Mouse (Mus musculus): ENCODE data around the gene Cabin1. TPM values are rescaled to one million over a fixed set of nuclear protein-coding genes. Genes with fewer than 3 reads are reported as not detected.
"Not testable (repeated sequence)": the region's sequence is repeated elsewhere in the genome, so short reads cannot be mapped to it uniquely, and the experiment has no call there.

Gene Cabin1
- total and polyA plus RNA-seq, 3 experiments: 27.2 to 115 (median 54.9) TPM

DNA sequence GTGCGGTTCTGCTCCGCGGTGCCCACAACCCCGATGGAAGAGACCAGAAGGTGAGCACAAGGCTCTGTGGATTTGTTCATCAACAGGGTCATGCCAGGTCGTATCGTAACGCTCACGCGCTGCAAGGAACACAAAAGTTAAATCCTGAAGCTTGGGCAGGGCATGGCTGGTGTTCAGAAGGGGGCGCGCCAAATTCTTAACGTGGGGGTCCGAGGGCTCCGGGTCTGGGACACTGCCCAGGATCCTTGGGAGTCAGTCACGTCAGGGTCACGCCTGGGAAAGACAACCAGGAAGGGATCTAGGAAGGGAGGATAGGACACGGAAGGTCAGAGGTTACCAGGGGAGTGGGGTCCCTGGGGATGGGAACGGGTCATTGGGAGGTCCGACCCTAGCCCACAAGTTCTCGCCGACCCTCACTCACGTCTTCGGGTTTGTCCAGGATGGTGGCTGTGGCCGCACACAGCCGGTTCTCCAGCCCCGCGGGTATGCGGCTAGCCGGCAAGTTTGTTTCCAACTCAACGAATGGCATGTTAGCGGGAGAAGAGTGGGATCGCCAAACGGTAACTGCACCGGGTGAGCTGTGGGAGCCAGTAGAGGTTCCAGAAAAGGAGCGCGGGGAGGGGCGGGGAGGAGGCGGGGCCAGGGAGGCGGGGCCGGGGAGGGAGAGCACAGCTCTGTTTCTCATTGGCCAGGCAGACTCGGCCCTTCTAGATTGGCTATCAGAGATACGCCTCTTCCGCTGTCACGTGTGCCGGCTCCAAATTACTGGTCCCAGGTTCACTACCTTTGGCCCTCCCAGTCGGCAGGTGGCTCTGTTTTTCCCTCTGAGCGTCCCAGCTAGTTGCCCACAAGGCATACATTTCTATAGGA, 8.9 kb upstream of the Cabin1 start, which contains the start of gene Ddt (continued):
- peak; percentile 30 for TF ChIP-seq RAD21 (IDR thresholded peaks at IDR 0.05; ENCODE audit: low read depth, low read length)
- TF ChIP-seq GATA1 (IDR thresholded peaks at IDR 0.05; ENCODE audit: low read depth, low read length): peak; percentile 9; the same call in 1 of the 2 replicates
- TF ChIP-seq TBP (IDR thresholded peaks at IDR 0.05; ENCODE audit: low read depth, low read length): peak; percentile 66
- TF ChIP-seq MAFK (IDR thresholded peaks at IDR 0.05; ENCODE audit: borderline replicate concordance, low read depth, low read length): no peak
- peak; percentile 83 for TF ChIP-seq MYC (IDR thresholded peaks at IDR 0.05; ENCODE audit: low read depth, low read length)

DNA sequence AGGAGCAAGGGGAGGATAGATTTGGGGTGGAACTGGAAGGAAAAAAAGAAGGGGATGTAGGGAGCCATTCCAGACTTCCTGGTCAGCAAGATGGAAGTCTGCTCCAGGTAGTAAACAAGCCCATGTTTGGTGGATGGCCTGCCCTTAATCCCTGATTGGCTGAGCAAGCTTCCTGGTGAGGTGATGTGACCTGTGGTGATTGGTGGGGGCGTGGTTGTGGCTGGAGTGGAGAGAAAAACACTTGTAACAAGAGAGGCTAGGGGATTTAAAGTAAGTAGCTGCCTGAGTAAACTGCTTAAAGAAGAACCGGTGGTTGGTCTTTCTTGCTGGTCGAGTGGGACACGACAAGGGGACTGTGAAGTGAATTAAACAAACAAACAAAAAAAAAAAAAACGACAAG, 3.6 kb upstream of the Cabin1 start:
- peaks cover 10% of the 10 kb centered on the region for H3K79me2 ChIP-seq (ENCODE audit: control insufficient read depth, insufficient read depth, low read length, poor library complexity)
- not testable (repeated sequence) for H3K9me3 ChIP-seq (replicated peaks; ENCODE audit: insufficient read depth, low read length)
- peaks cover 0 to 14% of the 10 kb centered on the region in 2 experiments; a peak in 2 of 4 replicates for H3K36me3 ChIP-seq (ENCODE audit: control insufficient read depth in 1 of 2, insufficient read depth in 2 of 2, low read length in 2 of 2)

DNA sequence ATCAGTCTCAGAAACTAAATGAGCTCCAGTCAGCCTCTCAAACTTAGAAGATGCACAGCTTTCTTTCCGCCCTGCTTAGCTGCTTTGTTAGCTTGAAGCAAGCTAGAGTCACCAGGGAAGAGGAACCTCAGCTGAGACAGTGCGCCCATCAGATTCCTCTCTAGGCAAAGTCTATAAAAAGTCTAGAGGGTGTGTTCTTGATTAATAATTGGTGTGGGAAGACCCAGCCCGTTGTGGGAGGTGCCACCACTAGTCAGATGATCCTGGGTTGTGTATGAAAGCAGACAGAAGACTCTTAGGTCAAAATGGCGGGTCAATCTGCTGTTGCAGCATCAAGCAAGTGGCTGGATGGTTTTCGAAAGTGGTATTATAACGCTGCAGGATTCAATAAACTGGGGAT, 2.7 kb upstream of the Cabin1 start:
- Histone ChIP-seq H3K27me3 (ENCODE audit: control insufficient read depth in 1 of 2, insufficient read depth in 2 of 2, low read length in 2 of 2) (no peaks in the 10 kb centered on the region), H3K79me2 (ENCODE audit: control insufficient read depth, insufficient read depth, low read length, poor library complexity) (peaks cover 14% of the 10 kb centered on the region), H3K27ac (ENCODE audit: control insufficient read depth, low read depth, low read length) (peak overlapping the region; percentile 44), H3K9me3 (replicated peaks; ENCODE audit: insufficient read depth, low read length) (no peaks in the 10 kb centered on the region), H3K9ac (ENCODE audit: control insufficient read depth, low read depth, low read length, poor library complexity, severe bottlenecking) (peak overlapping the region; percentile 11; the same call in 1 of the 2 replicates), H3K4me1 (ENCODE audit: control insufficient read depth in 1 of 2, insufficient read depth in 2 of 2, low read length in 2 of 2) (peaks cover 8 to 25% of the 10 kb centered on the region in 2 experiments; a peak in 3 of 4 replicates), H3K36me3 (ENCODE audit: control insufficient read depth in 1 of 2, insufficient read depth in 2 of 2, low read length in 2 of 2) (peaks cover 0 to 18% of the 10 kb centered on the region in 2 experiments; a peak in 2 of 4 replicates), H3K4me3 (ENCODE audit: control insufficient read depth in 1 of 2, insufficient read depth in 1 of 2, low read depth in 2 of 2, low read length in 2 of 2) (peak overlapping the region; percentile 14 to 67; a peak in 3 of 4 replicates)
- peak; percentile 90 for DNase-seq (ENCODE audit: low read depth, low spot score)
- TF ChIP-seq TCF12 (IDR thresholded peaks at IDR 0.05; ENCODE audit: low read depth, low read length) (peak; percentile 15; the same call in 1 of the 2 replicates), MAZ (IDR thresholded peaks at IDR 0.05; ENCODE audit: low read depth, low read length) (peak; percentile 42; the same call in 1 of the 2 replicates), USF1 (IDR thresholded peaks at IDR 0.05; ENCODE audit: low read depth, low read length) (peak; percentile 67), RCOR1 (IDR thresholded peaks at IDR 0.05; ENCODE audit: low read depth, low read length) (0 out of 2 replicates have a peak, but pooled peaks have one; percentile 15), ZNF384 (IDR thresholded peaks at IDR 0.05; ENCODE audit: low read depth, low read length) (peak; percentile 26; the same call in 1 of the 2 replicates), TBP (IDR thresholded peaks at IDR 0.05; ENCODE audit: low read depth, low read length) (peak; percentile 59), POLR2AphosphoS2 (IDR thresholded peaks at IDR 0.05; ENCODE audit: low read length) (peak; percentile 59; the same call in 1 of the 2 replicates), MXI1 (IDR thresholded peaks at IDR 0.05; ENCODE audit: low read depth, low read length) (peak; percentile 50), UBTF (IDR thresholded peaks at IDR 0.05; ENCODE audit: borderline replicate concordance, insufficient read depth, low read depth, low read length) (no peak), ZKSCAN1 (IDR thresholded peaks at IDR 0.05; ENCODE audit: low read depth, low read length) (no peak), POLR2A (IDR thresholded peaks at IDR 0.05; ENCODE audit: control insufficient read depth in 1 of 2, insufficient read depth in 1 of 2, low read depth in 1 of 2, low read length in 2 of 2, poor library complexity in 1 of 2) (0 out of 4 replicates have a peak, but pooled peaks of 1 of the 2 experiments have one; percentile 23), KAT2A (conservative IDR thresholded peaks at IDR 0.05; ENCODE audit: low read depth, low read length) (no peak), ELF1 (IDR thresholded peaks at IDR 0.05; ENCODE audit: low read depth, low read length) (no peak), SIN3A (IDR thresholded peaks at IDR 0.05; ENCODE audit: low read length) (peak; percentile 50; the same call in 1 of the 2 replicates), USF2 (IDR thresholded peaks at IDR 0.05; ENCODE audit: borderline replicate concordance in 1 of 2, insufficient read depth in 1 of 2, low read depth in 1 of 2, low read length in 2 of 2) (no peak), HCFC1 (IDR thresholded peaks at IDR 0.05; ENCODE audit: low read depth, low read length) (peak; percentile 47; the same call in 1 of the 2 replicates), ETS1 (IDR thresholded peaks at IDR 0.05; ENCODE audit: low read depth, low read length) (peak; percentile 65), MYC (IDR thresholded peaks at IDR 0.05; ENCODE audit: low read depth, low read length) (no peak)

More for the DNA sequence above, 3.6 kb upstream of the Cabin1 start:
- not testable (repeated sequence) for H3K27me3 ChIP-seq (ENCODE audit: control insufficient read depth in 1 of 2, insufficient read depth in 2 of 2, low read length in 2 of 2); H3K27ac ChIP-seq (ENCODE audit: control insufficient read depth, low read depth, low read length); H3K9ac ChIP-seq (ENCODE audit: control insufficient read depth, low read depth, low read length, poor library complexity, severe bottlenecking)
- TF ChIP-seq SIN3A (IDR thresholded peaks at IDR 0.05; ENCODE audit: low read length): peak; percentile 58
- TF ChIP-seq ELF1 (IDR thresholded peaks at IDR 0.05; ENCODE audit: low read depth, low read length): peak; percentile 45; the same call in 1 of the 2 replicates
- DNase-seq (ENCODE audit: low read depth, low spot score): peak; percentile 48
- peak overlapping the region; percentile 34 to 67; a peak in 3 of 4 replicates for H3K4me3 ChIP-seq (ENCODE audit: control insufficient read depth in 1 of 2, insufficient read depth in 1 of 2, low read depth in 2 of 2, low read length in 2 of 2)
- peaks cover 8 to 27% of the 10 kb centered on the region in 2 experiments; a peak in 3 of 4 replicates for H3K4me1 ChIP-seq (ENCODE audit: control insufficient read depth in 1 of 2, insufficient read depth in 2 of 2, low read length in 2 of 2)
